In the genomic region with DNA sequence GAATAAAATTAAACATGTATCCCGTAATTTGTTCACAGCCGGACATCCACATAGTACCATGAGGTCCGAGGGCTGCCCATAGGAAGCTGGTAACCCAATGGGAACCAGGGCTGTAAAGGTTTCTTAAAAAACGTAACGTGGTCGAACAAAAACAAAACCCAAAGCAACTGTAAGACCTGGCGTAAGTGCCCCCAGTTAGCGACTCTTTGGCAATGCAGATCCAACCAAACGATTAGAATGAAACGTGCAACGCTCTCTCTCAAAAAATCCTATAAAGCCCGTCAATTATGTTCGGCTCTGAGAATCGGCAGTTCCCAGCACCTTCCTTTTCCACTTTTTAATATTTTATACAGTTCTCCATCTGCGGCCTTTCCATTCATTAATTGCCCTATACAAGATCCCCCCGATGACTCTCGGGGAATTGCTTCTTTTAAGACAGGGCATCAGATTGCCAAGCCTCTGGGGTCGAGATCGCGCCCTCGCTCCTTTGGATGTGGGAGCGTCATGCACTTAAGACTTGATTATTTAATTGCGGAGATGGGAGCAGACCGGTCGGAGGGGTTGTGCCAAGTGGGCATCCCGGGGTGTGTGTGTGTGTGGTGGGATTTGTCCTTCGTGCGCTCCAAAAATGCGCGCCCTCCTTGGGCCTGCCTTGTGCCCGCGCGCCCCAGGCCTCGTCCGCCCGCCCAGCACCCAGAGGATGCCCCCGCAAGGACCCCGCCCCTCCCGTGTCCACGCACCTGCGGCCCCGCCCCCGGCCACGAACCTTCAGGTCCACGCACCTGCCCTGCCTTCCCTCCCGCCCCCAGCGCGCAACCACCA, we compare ENCODE assay signal across 8 mouse cellular contexts. TPM values are rescaled to one million over a fixed set of nuclear protein-coding genes. Genes with fewer than 3 reads are reported as not detected.
A peak's percentile ranks its signal among the peaks of the same experiment; 100 is the strongest.
DNase-seq lines count a peak whose midpoint lies in the region; ATAC-seq and TF ChIP-seq lines count a peak whose summit lies in the region.

No protein-coding gene starts in this region.

- no peaks in the 10 kb centered on the region for H3K36me3 ChIP-seq in kidney, embryonic 14.5 days (ENCODE audit: control insufficient read depth, insufficient read depth, low read length)
- H3K36me3 ChIP-seq in forebrain, postnatal 0 days (ENCODE audit: insufficient read depth) = no peaks in the 10 kb centered on the region
- no peaks in the 10 kb centered on the region for H3K36me3 ChIP-seq in midbrain, embryonic 11.5 days (ENCODE audit: control insufficient read depth, insufficient read depth, low read length)

- 1% methylated on average over 47 of the region's 48 CpGs for WGBS in kidney, embryonic 14.5 days
- 1% methylated on average over 46 of the region's 48 CpGs for WGBS in forebrain, postnatal 0 days
- WGBS in midbrain, embryonic 11.5 days = under 1% methylated on average over 46 of the region's 48 CpGs

- no peak for TF ChIP-seq CTCF in forebrain, postnatal 0 days (IDR thresholded peaks at IDR 0.05; ENCODE audit: low read depth)

- no peaks in the 10 kb centered on the region for H3K9me3 ChIP-seq in kidney, embryonic 14.5 days (ENCODE audit: control insufficient read depth, low read length)
- no peaks in the 10 kb centered on the region for H3K9me3 ChIP-seq in forebrain, postnatal 0 days (ENCODE audit: low read length)
- H3K9me3 ChIP-seq in midbrain, embryonic 11.5 days (ENCODE audit: control insufficient read depth, low read length) = no peaks in the 10 kb centered on the region

- H3K27me3 ChIP-seq in kidney, embryonic 14.5 days (ENCODE audit: control insufficient read depth, insufficient read depth, low read length) = no peaks in the 10 kb centered on the region
- H3K27me3 ChIP-seq in forebrain, postnatal 0 days (ENCODE audit: insufficient read depth, low read length) = no peaks in the 10 kb centered on the region
- H3K27me3 ChIP-seq in midbrain, embryonic 11.5 days (ENCODE audit: control insufficient read depth, insufficient read depth, low read length) = no peaks in the 10 kb centered on the region

- ATAC-seq in kidney, embryonic 14.5 days (ENCODE audit: low FRiP score, low TSS enrichment) = peak; percentile 40
- ATAC-seq in forebrain, postnatal 0 days = peak; percentile 26
- peak; percentile 48 for ATAC-seq in midbrain, embryonic 11.5 days (ENCODE audit: low FRiP score)

- peak overlapping the region; percentile 63 for H3K4me2 ChIP-seq in kidney, embryonic 14.5 days (replicated peaks; ENCODE audit: low read depth, low read length)
- peak overlapping the region; percentile 84 for H3K4me2 ChIP-seq in forebrain, postnatal 0 days (ENCODE audit: low read depth)
- H3K4me2 ChIP-seq in midbrain, embryonic 11.5 days = peak overlapping the region; percentile 78

- no peak for DNase-seq in kidney, adult 11 months
- peak; percentile 14 for DNase-seq in NIH3T3 (ENCODE audit: low read depth)
- DNase-seq in forebrain, postnatal 0 days = no peak
- peak; percentile 94 for DNase-seq in midbrain, embryonic 11.5 days (ENCODE audit: low spot score, missing footprints)
- DNase-seq in right cerebral cortex, adult 18-20 months = no peak
- DNase-seq in kidney, postnatal 14 days = no peak
- no peak for DNase-seq in kidney, adult 8-10 months

- peaks cover 7% of the 10 kb centered on the region for H3K4me1 ChIP-seq in kidney, embryonic 14.5 days (ENCODE audit: control insufficient read depth, insufficient read depth, low read length)
- peaks cover 12% of the 10 kb centered on the region for H3K4me1 ChIP-seq in forebrain, postnatal 0 days (ENCODE audit: insufficient read depth)
- peaks cover 11% of the 10 kb centered on the region for H3K4me1 ChIP-seq in midbrain, embryonic 11.5 days (ENCODE audit: control insufficient read depth, insufficient read depth, low read length)

- H3K4me3 ChIP-seq in kidney, embryonic 14.5 days (ENCODE audit: low read length) = peak overlapping the region; percentile 81
- H3K4me3 ChIP-seq in forebrain, postnatal 0 days (ENCODE audit: low read depth, low read length) = peak overlapping the region; percentile 77
- H3K4me3 ChIP-seq in midbrain, embryonic 11.5 days (ENCODE audit: low read depth, low read length) = peak overlapping the region; percentile 87

- peak overlapping the region; percentile 99 for H3K9ac ChIP-seq in kidney, embryonic 14.5 days (ENCODE audit: low read depth, low read length)
- H3K9ac ChIP-seq in forebrain, postnatal 0 days = peak overlapping the region; percentile 99
- H3K9ac ChIP-seq in midbrain, embryonic 11.5 days (ENCODE audit: low read length) = peak overlapping the region; percentile 100

- H3K27ac ChIP-seq in kidney, embryonic 14.5 days (ENCODE audit: low read depth, low read length) = peak overlapping the region; percentile 39; the same call in 1 of the 2 replicates
- peak overlapping the region; percentile 100 for H3K27ac ChIP-seq in forebrain, postnatal 0 days (ENCODE audit: low read depth, low read length)
- peak overlapping the region; percentile 97 for H3K27ac ChIP-seq in midbrain, embryonic 11.5 days (ENCODE audit: low read depth, low read length)

RNA-seq across cellular contexts. Expression of a gene that starts 0.6 kb away (rescaled TPM):
- 155 and 214 TPM in 2 replicates for polyA plus RNA-seq in kidney, embryonic 14.5 days (2014; fragmentation: Nextera tagmentation; extraction: Ambion mirVana)
- 130 and 140 TPM in 2 replicates for total RNA-seq in forebrain, postnatal 0 days (2014; rRNA removed)
- polyA plus RNA-seq in forebrain, postnatal 0 days (2015; fragmentation: Nextera tagmentation; extraction: Ambion mirVana) = 96.1 and 110 TPM in 2 replicates
- polyA plus RNA-seq in midbrain, embryonic 11.5 days (2014; fragmentation: Nextera tagmentation; extraction: Ambion mirVana) = 194 and 220 TPM in 2 replicates

RNA-seq across cellular contexts. Expression of a gene that starts 58.5 kb away (rescaled TPM):
- polyA plus RNA-seq in kidney, embryonic 14.5 days (2014; fragmentation: Nextera tagmentation; extraction: Ambion mirVana) = not detected in 2 replicates
- 0.19 TPM in 1 of 2 replicates, not detected in the other for total RNA-seq in forebrain, postnatal 0 days (2014; rRNA removed)
- not detected in 2 replicates for polyA plus RNA-seq in forebrain, postnatal 0 days (2015; fragmentation: Nextera tagmentation; extraction: Ambion mirVana)
- polyA plus RNA-seq in midbrain, embryonic 11.5 days (2014; fragmentation: Nextera tagmentation; extraction: Ambion mirVana) = not detected in 2 replicates

Comparison
In these comparisons a context has a peak if more than half of its experiments do, and no peak if none do; other contexts are left out.
1. H3K27ac ChIP-seq: peak in every context shown above with its lines; median percentile 100 in forebrain, postnatal 0 days; 97 in midbrain, embryonic 11.5 days; 39 in kidney, embryonic 14.5 days.
2. DNase-seq: peak in NIH3T3 (single experiment) and midbrain, embryonic 11.5 days (single experiment); none in kidney, adult 11 months (single experiment), forebrain, postnatal 0 days (single experiment), right cerebral cortex, adult 18-20 months (single experiment), kidney, postnatal 14 days (single experiment) and kidney, adult 8-10 months (0 of 2).
3. Peak in every context shown above with its lines, with median percentiles within 50 percentile points of each other: ATAC-seq, H3K4me2 ChIP-seq, H3K4me3 ChIP-seq and H3K9ac ChIP-seq.